Comparison of ENCODE assay signal across 22 mouse cellular contexts in genomic region chr12:55869622-55870322, GRCm38 (mm10). TPM values are rescaled to one million over a fixed set of nuclear protein-coding genes. Genes with fewer than 3 reads are reported as not detected.
A peak's percentile ranks its signal among the peaks of the same experiment; 100 is the strongest.
DNase-seq lines count a peak whose midpoint lies in the region; ATAC-seq and TF ChIP-seq lines count a peak whose summit lies in the region.
"Had no signal": no experiment of that assay in that cellular context is flagged by ENCODE, and none has a peak within 500 bp of the region (broad histone marks: within the 10 kb centered on the region; RNA-seq: fewer than 3 reads in every experiment).

No protein-coding gene starts in this region.

- no peak overlapping the region for H3K27ac ChIP-seq in heart, adult 2 months
- H3K27ac ChIP-seq in intestine, embryonic 15.5 days: no peak overlapping the region
- H3K27ac ChIP-seq: embryonic facial prominence, embryonic 10.5 days; embryonic facial prominence, embryonic 12.5 days; forebrain, embryonic 13.5 days; forebrain, embryonic 15.5 days had no signal

- TF ChIP-seq EP300 in heart, adult 2 months (IDR thresholded peaks at IDR 0.05; ENCODE audit: insufficient read depth, low read depth, low read length): no peak

- no peaks in the 10 kb centered on the region for H3K4me1 ChIP-seq in heart, adult 2 months (ENCODE audit: control insufficient read depth, insufficient read depth, low read length)
- no peaks in the 10 kb centered on the region for H3K4me1 ChIP-seq in intestine, embryonic 15.5 days (replicated peaks)
- H3K4me1 ChIP-seq: embryonic facial prominence, embryonic 10.5 days; embryonic facial prominence, embryonic 12.5 days; forebrain, embryonic 13.5 days; forebrain, embryonic 15.5 days had no signal

- TF ChIP-seq POLR2A in heart, adult 2 months (IDR thresholded peaks at IDR 0.05; ENCODE audit: insufficient read depth, low read depth, low read length): no peak

- no peaks in the 10 kb centered on the region for H3K9me3 ChIP-seq in intestine, embryonic 15.5 days
- H3K9me3 ChIP-seq: forebrain, embryonic 13.5 days; forebrain, embryonic 15.5 days had no signal

- 98% methylated on average over 5 of the region's 5 CpGs for WGBS in heart, adult 2 months
- WGBS in intestine, embryonic 15.5 days: 93% methylated on average over 5 of the region's 5 CpGs

- H3K9ac ChIP-seq in heart, adult 2 months (ENCODE audit: low read depth, low read length): no peak overlapping the region
- no peak overlapping the region for H3K9ac ChIP-seq in intestine, embryonic 15.5 days
- H3K9ac ChIP-seq: embryonic facial prominence, embryonic 12.5 days; forebrain, embryonic 13.5 days; forebrain, embryonic 15.5 days; forebrain, postnatal 0 days had no signal

- no peak overlapping the region for H3K4me2 ChIP-seq in intestine, embryonic 15.5 days (replicated peaks)
- H3K4me2 ChIP-seq: embryonic facial prominence, embryonic 12.5 days; forebrain, embryonic 13.5 days; forebrain, embryonic 15.5 days had no signal

- no peaks in the 10 kb centered on the region for H3K27me3 ChIP-seq in heart, adult 2 months (ENCODE audit: control insufficient read depth, insufficient read depth, low read length)
- no peaks in the 10 kb centered on the region for H3K27me3 ChIP-seq in intestine, embryonic 15.5 days (replicated peaks)
- H3K27me3 ChIP-seq: embryonic facial prominence, embryonic 12.5 days; forebrain, embryonic 13.5 days; forebrain, embryonic 15.5 days had no signal

- peak; percentile 73 for DNase-seq in heart, adult 11 months
- DNase-seq in heart, adult 2 months: no peak
- DNase-seq in left cerebral cortex, postnatal 25 days (ENCODE audit: low spot score in 2 of 2): no peak
- DNase-seq: adrenal gland, adult 2 months; adrenal gland, postnatal 10 days; adrenal gland, postnatal 25 days; cerebellum, adult 11 months; cerebellum, adult 18-20 months; cerebellum, adult 8-10 months; cerebellum, adult 9-11 months; cerebellum, postnatal 14 days; cerebellum, postnatal 36 days; forebrain, postnatal 0 days had no signal

- no peak for TF ChIP-seq CTCF in heart, adult 2 months (IDR thresholded peaks at IDR 0.05)

- H3K36me3 ChIP-seq in heart, adult 2 months (ENCODE audit: control insufficient read depth, insufficient read depth, low read length): no peaks in the 10 kb centered on the region; the same call in 1 of the 2 replicates
- peaks cover 16% of the 10 kb centered on the region for H3K36me3 ChIP-seq in intestine, embryonic 15.5 days

- ATAC-seq in common myeloid progenitor, adult 5-6 weeks (replicated peaks; ENCODE audit: low read depth, poor library complexity, severe bottlenecking): peak; percentile 98
- peak; percentile 98 for ATAC-seq in hematopoietic stem cell, adult 5-6 weeks (replicated peaks in 1 of 2; ENCODE audit: insufficient read depth in 1 of 2, low FRiP score in 2 of 2, low TSS enrichment in 1 of 2, low read depth in 1 of 2, poor library complexity in 2 of 2, severe bottlenecking in 2 of 2)
- peak; percentile 94 for ATAC-seq in megakaryocyte progenitor cell, adult 5-6 weeks (replicated peaks; ENCODE audit: poor library complexity)
- no peak for ATAC-seq in megakaryocyte-erythroid progenitor cell, adult 5-6 weeks (replicated peaks; ENCODE audit: low FRiP score, low TSS enrichment, poor library complexity, severe bottlenecking)
- ATAC-seq in intestine, embryonic 15.5 days: no peak
- ATAC-seq: forebrain, embryonic 13.5 days; forebrain, embryonic 15.5 days; forebrain, postnatal 0 days had no signal

- no peak overlapping the region for H3K4me3 ChIP-seq in heart, adult 2 months
- H3K4me3 ChIP-seq in intestine, embryonic 15.5 days (replicated peaks): no peak overlapping the region
- H3K4me3 ChIP-seq: embryonic facial prominence, embryonic 10.5 days; embryonic facial prominence, embryonic 12.5 days; forebrain, embryonic 13.5 days; forebrain, embryonic 15.5 days had no signal

- no peaks in the 10 kb centered on the region for H3K79me2 ChIP-seq in heart, adult 2 months (replicated peaks; ENCODE audit: control insufficient read depth, insufficient read depth, low read length)

- intact Hi-C loops in heart, adult 2 months (cut with DNase I): no loop called here
- intact Hi-C loops in left cerebral cortex, postnatal 25 days (cut with DNase I): no loop called here

RNA-seq across cellular contexts. Expression of gene Brms1l, which starts 33.6 kb away (rescaled TPM):
- total RNA-seq in heart, adult 2 months (2021): 10 to 100 TPM; 19.1 to 21.0 TPM
- polyA plus RNA-seq in heart, adult 2 months (2012; rRNA removed): 11.8 and 24.8 TPM in 2 replicates
- 16.6 and 22.1 TPM in 2 replicates for total RNA-seq in common myeloid progenitor, adult 5-6 weeks (2017)
- total RNA-seq in hematopoietic stem cell, adult 5-6 weeks (2017): 14.9 and 23.7 TPM in 2 replicates
- total RNA-seq in megakaryocyte progenitor cell, adult 5-6 weeks (2015): 10.9 and 12.2 TPM in 2 replicates
- total RNA-seq in megakaryocyte progenitor cell, adult 5-6 weeks (2017): 14.5 and 18.3 TPM in 2 replicates
- total RNA-seq in megakaryocyte-erythroid progenitor cell, adult 5-6 weeks (2014; fragmentation: Nextera tagmentation): 31.9 and 32.3 TPM in 2 replicates
- total RNA-seq in megakaryocyte-erythroid progenitor cell, adult 5-6 weeks (2017): 29.2 and 33.6 TPM in 2 replicates
- polyA plus RNA-seq in intestine, embryonic 15.5 days (2015; fragmentation: Nextera tagmentation; extraction: Ambion mirVana): 27.0 and 28.0 TPM in 2 replicates
- 10 to 100 TPM; 64.5 to 70.6 TPM for total RNA-seq in left cerebral cortex, postnatal 25 days (2021)

RNA-seq across cellular contexts. Expression of gene Ralgapa1, which starts 48.8 kb away (rescaled TPM):
- 10 to 100 TPM; 55.9 to 57.0 TPM for total RNA-seq in heart, adult 2 months (2021)
- polyA plus RNA-seq in heart, adult 2 months (2012; rRNA removed): 38.8 and 56.2 TPM in 2 replicates
- 47.1 and 53.3 TPM in 2 replicates for total RNA-seq in common myeloid progenitor, adult 5-6 weeks (2017)
- total RNA-seq in hematopoietic stem cell, adult 5-6 weeks (2017): 50.8 and 62.3 TPM in 2 replicates
- total RNA-seq in megakaryocyte progenitor cell, adult 5-6 weeks (2015): 47.6 and 64.8 TPM in 2 replicates
- 29.3 and 36.7 TPM in 2 replicates for total RNA-seq in megakaryocyte progenitor cell, adult 5-6 weeks (2017)
- total RNA-seq in megakaryocyte-erythroid progenitor cell, adult 5-6 weeks (2014; fragmentation: Nextera tagmentation): 40.6 and 49.4 TPM in 2 replicates
- total RNA-seq in megakaryocyte-erythroid progenitor cell, adult 5-6 weeks (2017): 34.5 and 38.1 TPM in 2 replicates
- 12.6 and 14.3 TPM in 2 replicates for polyA plus RNA-seq in intestine, embryonic 15.5 days (2015; fragmentation: Nextera tagmentation; extraction: Ambion mirVana)
- total RNA-seq in left cerebral cortex, postnatal 25 days (2021): 100 to 1,000 TPM; 122 to 125 TPM

Comparison
In these comparisons a context has a peak if more than half of its experiments do, and no peak if none do; other contexts are left out.
1. ATAC-seq: peak in common myeloid progenitor, adult 5-6 weeks (single experiment), hematopoietic stem cell, adult 5-6 weeks (2 of 2) and megakaryocyte progenitor cell, adult 5-6 weeks (single experiment); none in megakaryocyte-erythroid progenitor cell, adult 5-6 weeks (single experiment) and intestine, embryonic 15.5 days (single experiment).